ENCODE assay signal across 9 mouse cellular contexts in genomic region chr14:31781309-31782049, GRCm38 (mm10). TPM values are rescaled to one million over a fixed set of nuclear protein-coding genes. Genes with fewer than 3 reads are reported as not detected.
DNase-seq lines count a peak whose midpoint lies in the region; ATAC-seq and TF ChIP-seq lines count a peak whose summit lies in the region.
"Had no signal": no experiment of that assay in that cellular context is flagged by ENCODE, and none has a peak within 500 bp of the region (broad histone marks: within the 10 kb centered on the region; RNA-seq: fewer than 3 reads in every experiment).

No protein-coding gene starts in this region.

- peak overlapping the region; percentile 77 for H3K27ac ChIP-seq in hindbrain, embryonic 16.5 days (ENCODE audit: low read depth, low read length)
- H3K27ac ChIP-seq in small intestine, adult 2 months (ENCODE audit: insufficient read depth, low read depth, low read length): peak overlapping the region; percentile 59; the same call in 1 of the 2 replicates

- peak overlapping the region; percentile 45 for H3K9ac ChIP-seq in hindbrain, embryonic 16.5 days (ENCODE audit: low read depth, low read length)

- H3K36me3 ChIP-seq in hindbrain, embryonic 16.5 days (ENCODE audit: control insufficient read depth, insufficient read depth, low read length): no peaks in the 10 kb centered on the region
- no peaks in the 10 kb centered on the region for H3K36me3 ChIP-seq in small intestine, adult 2 months (ENCODE audit: control insufficient read depth, insufficient read depth, low read length)

- H3K27me3 ChIP-seq in hindbrain, embryonic 16.5 days (replicated peaks; ENCODE audit: control insufficient read depth, insufficient read depth, low read length): no peaks in the 10 kb centered on the region
- no peaks in the 10 kb centered on the region for H3K27me3 ChIP-seq in small intestine, adult 2 months (ENCODE audit: control insufficient read depth, insufficient read depth, low read length)
- H3K27me3 ChIP-seq: Patski had no signal

- H3K4me2 ChIP-seq in hindbrain, embryonic 16.5 days (ENCODE audit: low read length): peak overlapping the region; percentile 59

- intact Hi-C loops in left cerebral cortex, postnatal 10 days (cut with DNase I): loop anchor here (2.0 kb wide), 1 partner anchor 121 kb away; no protein-coding TSS in a partner anchor

- peak; percentile 84 for ATAC-seq in hindbrain, embryonic 16.5 days
- peak; percentile 83 for ATAC-seq in megakaryocyte progenitor cell, adult 5-6 weeks (replicated peaks; ENCODE audit: poor library complexity)
- ATAC-seq: Patski had no signal

- WGBS in hindbrain, embryonic 16.5 days: 9% methylated on average over 11 of the region's 11 CpGs
- WGBS in small intestine, adult 2 months: 53% methylated on average over 11 of the region's 11 CpGs

- peak overlapping the region; percentile 35 for H3K4me3 ChIP-seq in hindbrain, embryonic 16.5 days (ENCODE audit: low read length)
- peak overlapping the region; percentile 39 for H3K4me3 ChIP-seq in small intestine, adult 2 months (ENCODE audit: low read depth, low read length)

- TF ChIP-seq CTCF in small intestine, adult 2 months (IDR thresholded peaks at IDR 0.05; ENCODE audit: extremely low read depth, insufficient read length, insufficient replicate concordance, low read depth, low read length): no peak

- H3K4me1 ChIP-seq in hindbrain, embryonic 16.5 days (ENCODE audit: control insufficient read depth, insufficient read depth, low read depth, low read length): peaks cover 17% of the 10 kb centered on the region
- H3K4me1 ChIP-seq in small intestine, adult 2 months (ENCODE audit: control insufficient read depth, insufficient read depth, insufficient read length, low read length): no peaks in the 10 kb centered on the region

- TF ChIP-seq POLR2A in small intestine, adult 2 months (IDR thresholded peaks at IDR 0.05; ENCODE audit: low read depth, low read length): no peak

- no peaks in the 10 kb centered on the region for H3K9me3 ChIP-seq in hindbrain, embryonic 16.5 days (ENCODE audit: control insufficient read depth, low read length)

- DNase-seq in ovary, postnatal 10 days (ENCODE audit: low spot score): peak; percentile 15
- no peak for DNase-seq in ovary, postnatal 14 days (ENCODE audit: low spot score)
- DNase-seq in cerebellum, postnatal 36 days: peak; percentile 58 to 75
- DNase-seq in frontal cortex, postnatal 36 days (ENCODE audit: low spot score in 2 of 2): peak; percentile 57 to 62
- peak; percentile 35 to 53 for DNase-seq in left cerebral cortex, postnatal 10 days (ENCODE audit: extremely low spot score in 1 of 2, low spot score in 2 of 2)

RNA-seq across cellular contexts. Expression of gene Ankrd28, which starts 49.0 kb away (rescaled TPM):
- 7.9 and 10.5 TPM in 2 replicates for polyA plus RNA-seq in hindbrain, embryonic 16.5 days (2015; fragmentation: Nextera tagmentation; extraction: Ambion mirVana)
- 10 to 100 TPM; 50.7 to 54.6 TPM for total RNA-seq in left cerebral cortex, postnatal 10 days (2021)
- total RNA-seq in megakaryocyte progenitor cell, adult 5-6 weeks (2015): 131 and 140 TPM in 2 replicates
- 186 and 238 TPM in 2 replicates for total RNA-seq in megakaryocyte progenitor cell, adult 5-6 weeks (2017)
- polyA plus RNA-seq in small intestine, adult 2 months (2012; rRNA removed): 1.6 and 2.2 TPM in 2 replicates
